Mouse (Mus musculus) E14TG2a.4 (cell line): ENCODE results near the gene Nsun7.
"Not testable (repeated sequence)": the region's sequence is repeated elsewhere in the genome, so short reads cannot be mapped to it uniquely, and the experiment has no call there.

Experiments
- H3K27me3 ChIP-seq: 2 replicates; pipeline ENCODE4 v1.6.1; 2014; ENCODE audit warnings: low read length, control low read depth; ENCODE audit not compliant: insufficient read depth
- H3K36me3 ChIP-seq: 2 replicates; pipeline ENCODE4 v1.6.1; 2014; ENCODE audit warnings: low read length, control low read depth; ENCODE audit not compliant: insufficient read depth
- H3K4me1 ChIP-seq: replicated peaks from 2 replicates; pipeline ENCODE4 v1.6.1; 2014; ENCODE audit warnings: low read depth, low read length, control low read depth
- H3K4me3 ChIP-seq: replicated peaks from 2 replicates; pipeline ENCODE4 v1.5.1; 2014; ENCODE audit warnings: mild to moderate bottlenecking, low read length
- H3K9me3 ChIP-seq: 2 replicates; pipeline ENCODE4 v1.6.1; 2014; ENCODE audit warnings: low read length, control low read depth
- CTCF ChIP-seq: conservative IDR thresholded peaks from 2 replicates; pipeline ENCODE4 v1.5.1; 2014; ENCODE audit warnings: low read length
- NANOG ChIP-seq: IDR thresholded peaks from 2 replicates; pipeline ENCODE4 v1.6.1; 2014; ENCODE audit warnings: borderline replicate concordance, low read length, mixed read lengths
- POU5F1 ChIP-seq: IDR thresholded peaks from 2 replicates; pipeline ENCODE4 v1.6.1; 2014; ENCODE audit warnings: low read length, borderline replicate concordance

Gene Nsun7

DNA sequence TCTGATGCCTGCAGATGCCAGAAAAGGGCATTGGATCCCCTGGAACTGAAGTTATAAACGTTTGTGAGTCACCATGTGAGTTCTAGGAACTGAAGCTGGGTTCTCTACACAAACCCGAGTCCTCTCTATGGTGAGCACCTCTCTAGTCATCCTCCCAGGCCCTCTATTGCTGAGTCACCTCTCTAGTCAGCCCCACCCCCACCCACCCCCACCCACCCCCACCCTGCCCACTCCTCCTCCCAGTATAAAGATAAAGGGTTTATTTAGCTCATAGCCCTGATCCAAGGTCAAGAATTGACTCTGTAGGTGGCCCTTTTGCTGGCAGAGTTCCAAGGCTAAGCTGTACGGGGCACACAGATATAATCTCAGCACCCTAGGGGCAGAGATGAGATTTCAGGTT lies 27.2 kb upstream of the Nsun7 start:
- Histone ChIP-seq H3K36me3 (no peaks in the 10 kb centered on the region), H3K4me3 (no peak overlapping the region), H3K4me1 (peaks cover 40% of the 10 kb centered on the region), H3K27me3 (no peaks in the 10 kb centered on the region), H3K9me3 (no peaks in the 10 kb centered on the region; the same call in 1 of the 2 replicates)
- TF ChIP-seq POU5F1: no peak

DNA sequence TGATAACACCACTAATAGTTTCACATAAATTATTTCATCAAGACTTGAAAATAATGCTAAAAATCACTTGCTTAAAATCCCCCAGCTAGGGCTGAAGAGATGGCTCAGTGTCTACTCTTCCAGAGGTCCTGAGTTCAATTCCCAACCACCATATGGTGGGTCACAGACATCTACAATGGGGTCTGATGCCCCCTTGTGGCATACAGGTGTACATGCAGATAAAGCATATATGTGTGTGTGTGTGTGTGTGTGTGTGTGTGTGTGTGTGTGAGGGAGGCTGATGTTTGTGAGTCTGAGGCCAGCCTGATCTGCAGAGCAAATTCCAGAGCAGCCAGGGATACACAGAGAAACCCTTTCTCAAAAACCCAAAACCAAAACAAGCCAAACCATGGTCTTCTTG lies 17.8 kb upstream of the Nsun7 start:
- peak; percentile 52 for TF ChIP-seq CTCF
- no peak for TF ChIP-seq NANOG
- TF ChIP-seq POU5F1: no peak
- H3K36me3 ChIP-seq: no peaks in the 10 kb centered on the region

DNA sequence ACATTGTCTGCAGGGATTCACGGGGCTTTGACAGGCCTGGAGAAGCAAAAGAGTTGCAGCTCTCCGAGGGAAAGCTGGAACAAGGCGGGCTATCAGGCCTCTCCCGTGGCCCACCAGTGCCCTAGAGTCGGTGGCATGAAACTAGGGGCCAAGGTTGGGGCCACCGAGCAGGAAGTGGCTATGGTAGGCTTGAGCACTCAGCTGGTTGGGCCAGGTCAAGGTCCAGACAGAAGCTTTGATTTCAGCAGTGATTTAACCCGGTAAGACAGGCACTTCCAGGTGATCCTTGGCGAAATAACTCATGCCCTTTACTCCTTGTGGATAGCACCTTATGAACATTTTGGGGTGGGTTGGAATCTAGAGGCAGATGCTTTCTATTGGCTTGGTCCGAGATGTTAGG lies 16.2 kb upstream of the Nsun7 start:
- Histone ChIP-seq H3K36me3 (no peaks in the 10 kb centered on the region), H3K27me3 (no peaks in the 10 kb centered on the region)
- TF ChIP-seq POU5F1: no peak
- no peak for TF ChIP-seq CTCF
- no peak for TF ChIP-seq NANOG

More for the DNA sequence above, 17.8 kb upstream of the Nsun7 start:
- Histone ChIP-seq H3K27me3 (no peaks in the 10 kb centered on the region), H3K4me3 (no peak overlapping the region), H3K9me3 (no peaks in the 10 kb centered on the region), H3K4me1 (0 out of 2 replicates have a peak, but pooled peaks cover 3% of the 10 kb centered on the region)

DNA sequence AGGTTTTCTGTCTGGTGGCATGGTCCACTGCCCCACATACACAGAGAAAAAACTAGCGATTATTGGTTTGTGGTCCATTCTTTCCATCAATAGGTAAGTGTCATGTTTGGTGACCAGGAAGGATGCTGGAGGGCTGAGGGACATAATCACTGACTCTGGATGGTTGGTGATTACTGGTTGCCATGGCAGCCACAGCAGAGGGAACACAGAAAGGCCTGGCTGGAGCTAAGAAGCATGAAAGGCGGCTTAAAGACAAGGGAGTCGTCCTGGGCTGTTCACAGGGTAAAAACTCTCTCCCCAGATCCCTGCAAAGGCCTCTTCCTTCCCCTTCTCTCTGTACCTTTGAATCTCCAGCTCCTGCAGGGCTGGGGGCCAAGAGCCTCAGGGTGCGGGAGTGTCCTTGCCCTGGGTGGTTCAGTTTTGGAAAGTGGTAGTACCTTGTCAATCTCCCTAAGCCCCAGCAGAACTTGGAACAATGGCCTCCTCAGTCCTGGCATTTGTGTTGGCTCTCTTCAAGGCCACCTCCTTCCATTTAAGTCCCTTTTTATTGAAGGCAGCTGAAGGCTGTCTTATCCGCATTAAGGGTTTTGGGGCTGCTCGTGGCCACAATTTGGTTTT lies 15.5 kb upstream of the Nsun7 start:
- Histone ChIP-seq H3K27me3 (no peaks in the 10 kb centered on the region), H3K9me3 (no peaks in the 10 kb centered on the region), H3K36me3 (no peaks in the 10 kb centered on the region), H3K4me3 (no peak overlapping the region), H3K4me1 (0 out of 2 replicates have a peak, but pooled peaks cover 3% of the 10 kb centered on the region)
- no peak for TF ChIP-seq CTCF
- no peak for TF ChIP-seq NANOG
- TF ChIP-seq POU5F1: no peak

More for the DNA sequence above, 16.2 kb upstream of the Nsun7 start:
- Histone ChIP-seq H3K9me3 (no peaks in the 10 kb centered on the region), H3K4me1 (0 out of 2 replicates have a peak, but pooled peaks cover 3% of the 10 kb centered on the region), H3K4me3 (no peak overlapping the region)

DNA sequence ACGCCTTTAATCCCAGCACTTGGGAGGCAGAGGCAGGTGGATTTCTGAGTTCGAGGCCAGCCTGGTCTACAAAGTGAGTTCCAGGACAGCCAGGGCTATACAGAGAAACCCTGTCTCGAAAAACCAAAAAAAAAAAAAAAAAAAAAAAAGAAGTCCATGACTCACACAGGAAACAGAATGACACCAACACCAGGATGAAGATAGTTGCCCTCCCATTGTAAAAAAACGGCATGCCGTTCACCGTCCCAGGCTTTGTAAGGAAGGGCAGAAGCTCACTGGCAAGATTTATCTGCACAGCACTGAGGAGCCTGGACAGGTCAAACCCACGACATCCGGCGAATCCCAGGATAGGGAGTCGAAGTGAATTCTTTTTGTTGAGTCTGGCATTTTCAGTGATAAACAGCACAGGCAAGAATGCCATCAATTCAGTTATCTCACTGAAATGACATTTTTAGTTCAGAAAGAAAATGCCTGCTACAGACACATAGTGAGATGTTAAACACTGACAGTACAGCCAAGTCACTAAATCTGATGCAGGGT lies 13.7 kb upstream of the Nsun7 start:
- no peak overlapping the region for H3K4me3 ChIP-seq
- no peaks in the 10 kb centered on the region for H3K36me3 ChIP-seq
- 0 out of 2 replicates have a peak, but pooled peaks cover 3% of the 10 kb centered on the region for H3K4me1 ChIP-seq
- no peaks in the 10 kb centered on the region for H3K9me3 ChIP-seq
- H3K27me3 ChIP-seq: no peaks in the 10 kb centered on the region
- TF ChIP-seq CTCF (no peak), POU5F1 (no peak), NANOG (no peak)

DNA sequence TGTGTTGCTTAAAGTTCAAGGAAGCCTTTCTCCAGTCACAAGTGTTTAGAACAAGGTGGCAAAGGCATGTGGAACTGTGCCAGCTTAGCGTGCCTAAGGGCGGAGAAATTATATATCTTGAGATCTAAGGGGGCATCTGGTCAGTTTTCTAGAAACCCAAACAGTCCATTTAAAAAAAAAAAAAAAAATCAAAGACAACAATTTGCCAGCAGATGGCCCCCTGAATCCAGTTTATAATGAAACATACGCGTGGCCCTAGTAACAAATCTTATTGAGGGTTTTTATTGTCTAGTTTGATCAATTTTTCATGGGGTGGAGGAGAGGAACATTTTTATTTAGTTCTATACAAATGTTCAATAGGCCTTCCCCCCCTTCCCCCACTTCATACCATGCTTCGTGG lies 6.5 kb upstream of the Nsun7 start:
- H3K4me3 ChIP-seq: no peak overlapping the region
- no peak for TF ChIP-seq POU5F1
- H3K27me3 ChIP-seq: 0 out of 2 replicates have a peak, but pooled peaks cover 2% of the 10 kb centered on the region
- no peaks in the 10 kb centered on the region; the same call in 1 of the 2 replicates for H3K9me3 ChIP-seq
- no peaks in the 10 kb centered on the region for H3K4me1 ChIP-seq
- no peaks in the 10 kb centered on the region for H3K36me3 ChIP-seq

DNA sequence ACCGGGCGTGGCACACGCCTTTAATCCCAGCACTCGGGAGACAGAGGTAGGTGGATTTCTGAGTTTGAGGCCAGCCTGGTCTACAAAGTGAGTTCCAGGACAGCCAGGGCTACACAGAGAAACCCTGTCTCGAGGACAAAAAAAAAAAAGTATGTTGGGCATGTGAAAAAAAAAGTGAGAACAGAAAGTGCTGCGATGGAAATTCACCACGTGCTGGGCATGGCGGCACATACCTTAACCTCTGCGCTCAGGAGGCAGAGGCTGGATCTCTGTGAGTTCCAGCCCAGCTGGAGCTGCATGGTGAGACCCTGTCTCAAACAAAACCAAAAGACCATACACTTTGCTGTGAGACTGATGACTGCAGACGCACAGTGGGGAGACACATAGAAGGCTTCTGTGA lies 4.7 kb upstream of the Nsun7 start:
- TF ChIP-seq NANOG: no peak
- no peak for TF ChIP-seq POU5F1
- TF ChIP-seq CTCF: no peak
- H3K4me1 ChIP-seq: 0 out of 2 replicates have a peak, but pooled peaks cover 2% of the 10 kb centered on the region
- H3K9me3 ChIP-seq: no peaks in the 10 kb centered on the region; the same call in 1 of the 2 replicates
- H3K4me3 ChIP-seq: no peak overlapping the region
- no peaks in the 10 kb centered on the region for H3K36me3 ChIP-seq
- H3K27me3 ChIP-seq: peaks cover 12% of the 10 kb centered on the region

DNA sequence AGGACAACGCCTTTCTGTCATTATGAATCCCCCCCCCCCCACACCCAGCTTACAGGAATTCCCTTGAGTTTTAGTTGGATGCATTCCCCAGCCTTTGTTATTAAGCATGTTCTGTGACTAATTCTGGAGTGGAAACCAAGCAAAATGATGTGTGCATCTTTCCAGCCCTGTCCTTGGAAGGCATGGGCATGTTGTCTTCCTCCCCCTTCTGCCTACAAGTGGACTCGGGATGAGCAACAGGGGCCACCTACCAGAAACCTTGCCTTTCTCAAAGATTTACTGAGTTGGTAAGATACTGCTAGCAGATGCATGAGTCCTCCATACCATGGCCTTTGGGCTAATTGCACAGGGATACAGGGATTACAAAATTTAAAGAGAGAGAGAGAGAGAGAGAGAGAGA lies 697 bp upstream of the Nsun7 start:
- Histone ChIP-seq H3K4me1 (0 out of 2 replicates have a peak, but pooled peaks cover 2% of the 10 kb centered on the region), H3K9me3 (no peaks in the 10 kb centered on the region), H3K36me3 (no peaks in the 10 kb centered on the region), H3K4me3 (no peak overlapping the region), H3K27me3 (peaks cover 28% of the 10 kb centered on the region)
- TF ChIP-seq POU5F1 (no peak), NANOG (no peak), CTCF (no peak)

DNA sequence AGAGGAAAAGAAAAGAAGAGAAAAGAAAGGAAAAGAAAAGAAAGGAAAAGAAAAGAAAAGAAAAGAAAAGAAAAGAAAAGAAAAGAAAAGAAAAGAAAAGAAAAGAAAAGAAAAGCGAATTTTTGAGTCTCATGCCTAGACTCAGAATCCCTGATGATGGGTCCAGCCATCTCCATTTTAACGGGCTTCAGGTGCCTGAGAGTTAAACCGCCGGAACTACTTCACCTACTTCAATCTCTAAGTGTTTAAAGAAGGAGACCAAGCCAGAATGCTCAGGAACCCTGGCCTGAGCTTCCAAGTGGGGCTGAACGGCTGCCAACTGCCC lies 304 bp upstream of the Nsun7 start:
- not testable (repeated sequence) for H3K9me3 ChIP-seq, H3K36me3 ChIP-seq, H3K4me1 ChIP-seq
- peak overlapping the region; percentile 86 for H3K4me3 ChIP-seq
- peaks cover 28% of the 10 kb centered on the region for H3K27me3 ChIP-seq

DNA sequence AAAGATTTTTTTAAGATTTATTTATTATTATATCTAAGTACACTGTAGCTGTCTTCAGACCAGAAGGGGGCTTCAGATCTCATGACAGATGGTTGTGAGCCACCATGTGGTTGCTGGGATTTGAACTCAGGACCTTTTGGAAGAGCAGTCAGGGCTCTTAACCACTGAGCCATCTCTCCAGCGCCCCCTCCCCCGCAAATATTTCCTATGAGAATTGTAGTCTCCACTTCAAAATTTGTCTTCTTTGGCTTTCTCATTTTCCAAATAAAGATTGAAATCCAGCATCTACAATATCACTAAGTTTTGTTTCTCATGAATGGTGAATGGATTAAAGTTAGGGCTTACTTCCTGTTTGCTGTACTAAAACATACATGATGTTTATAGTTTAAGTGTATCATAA lies 2.8 kb downstream of the Nsun7 start:
- Histone ChIP-seq H3K27me3 (peaks cover 25% of the 10 kb centered on the region), H3K4me1 (0 out of 2 replicates have a peak, but pooled peaks cover 2% of the 10 kb centered on the region), H3K4me3 (no peak overlapping the region), H3K9me3 (no peaks in the 10 kb centered on the region), H3K36me3 (no peaks in the 10 kb centered on the region)
- TF ChIP-seq CTCF (no peak), POU5F1 (no peak), NANOG (no peak)
